Mouse (Mus musculus) forebrain, embryonic 10.5 days (tissue): Measurements from ENCODE around the gene Tmem178b. TPM values are rescaled to one million over a fixed set of nuclear protein-coding genes. Genes with fewer than 3 reads are reported as not detected.

Experiments used
- DNase-seq: peaks from one replicate; pipeline ENCODE4 v3.0.0-alpha.2; 2017; ENCODE audit warnings: low spot score; ENCODE audit errors: extremely low spot score
- H3K27ac ChIP-seq: fragments of 300-500 bp; sonication (generic); 2 replicates; pipeline ENCODE4 v1.5.1; 2016; ENCODE audit warnings: mild to moderate bottlenecking
- H3K27me3 ChIP-seq: fragments of 300-500 bp; sonication (generic); 2 replicates; pipeline ENCODE4 v1.6.1; 2016; ENCODE audit warnings: mild to moderate bottlenecking; ENCODE audit not compliant: poor library complexity, severe bottlenecking
- H3K36me3 ChIP-seq: fragments of 300-500 bp; sonication (generic); replicated peaks from 2 replicates; pipeline ENCODE4 v1.6.1; 2016; ENCODE audit warnings: mild to moderate bottlenecking, moderate library complexity
- H3K4me1 ChIP-seq: fragments of 300-500 bp; sonication (generic); 2 replicates; pipeline ENCODE4 v1.6.1; 2016
- H3K4me3 ChIP-seq: fragments of 300-500 bp; sonication (generic); 2 replicates; pipeline ENCODE4 v1.5.1; 2016; ENCODE audit warnings: mild to moderate bottlenecking, moderate library complexity
- H3K9me3 ChIP-seq: fragments of 300-500 bp; sonication (generic); 2 replicates; pipeline ENCODE4 v1.6.1; 2016; ENCODE audit warnings: mild to moderate bottlenecking, moderate library complexity
- WGBS: fragments of 180-500 bp; shearing (Covaris S2); methylation state at CpG from one replicate; pipeline ENCODE4 v1.1.7; 2016; 5-methylcytosine and 5-hydroxymethylcytosine counted together
- polyA plus RNA-seq: library from polyadenylated mRNA; unstranded; fragments of >200 nt; fragmentation: Nextera tagmentation; extraction: Ambion mirVana; gene quantifications from 2 replicates; pipeline ENCODE4 v1.2.1, GENCODE M21; 2016

Gene Tmem178b
- polyA plus RNA-seq, 1 experiment from 2014 or later: 1.3 TPM

- Histone ChIP-seq H3K36me3 (no peaks in the 10 kb centered on the region), H3K27ac (no peak overlapping the region), H3K4me3 (no peak overlapping the region), H3K27me3 (no peaks in the 10 kb centered on the region), H3K9me3 (no peaks in the 10 kb centered on the region), H3K4me1 (no peaks in the 10 kb centered on the region)
- no peak for DNase-seq
- 83% methylated on average over 5 of the region's 5 CpGs for WGBS
Measured at GRCm38 (mm10) chr6:40161381-40161780, 288.3 kb downstream of the Tmem178b start.

- no peaks in the 10 kb centered on the region for H3K9me3 ChIP-seq
- no peak for DNase-seq
- 75% methylated on average over 6 of the region's 6 CpGs for WGBS
Measured at GRCm38 (mm10) chr6:40173559-40173958, 300.5 kb downstream of the Tmem178b start.

GRCm38 (mm10) chr6:40177870-40178269, 304.8 kb downstream of the Tmem178b start:
- Histone ChIP-seq H3K9me3 (no peaks in the 10 kb centered on the region), H3K4me1 (0 out of 2 replicates have a peak, but pooled peaks cover 6% of the 10 kb centered on the region), H3K27me3 (no peaks in the 10 kb centered on the region), H3K4me3 (no peak overlapping the region), H3K36me3 (no peaks in the 10 kb centered on the region), H3K27ac (no peak overlapping the region)
- WGBS: 70% methylated on average over 4 of the region's 4 CpGs
- no peak for DNase-seq

More at GRCm38 (mm10) chr6:40173559-40173958, 300.5 kb downstream of the Tmem178b start:
- Histone ChIP-seq H3K27ac (no peak overlapping the region), H3K4me1 (0 out of 2 replicates have a peak, but pooled peaks cover 6% of the 10 kb centered on the region), H3K36me3 (no peaks in the 10 kb centered on the region), H3K4me3 (no peak overlapping the region), H3K27me3 (no peaks in the 10 kb centered on the region)

- 91% methylated on average over 4 of the region's 4 CpGs for WGBS
- no peak overlapping the region for H3K27ac ChIP-seq
- H3K27me3 ChIP-seq: no peaks in the 10 kb centered on the region
- H3K4me1 ChIP-seq: peaks cover 9% of the 10 kb centered on the region; the same call in 1 of the 2 replicates
- no peak overlapping the region for H3K4me3 ChIP-seq
- DNase-seq: no peak
- H3K36me3 ChIP-seq: no peaks in the 10 kb centered on the region
- no peaks in the 10 kb centered on the region for H3K9me3 ChIP-seq
Measured at GRCm38 (mm10) chr6:40180551-40180950, 307.5 kb downstream of the Tmem178b start.

GRCm38 (mm10) chr6:40200661-40201060, 327.6 kb downstream of the Tmem178b start:
- 87% methylated on average over 3 of the region's 3 CpGs for WGBS

GRCm38 (mm10) chr6:40202602-40203001, 329.5 kb downstream of the Tmem178b start:
- H3K27ac ChIP-seq: no peak overlapping the region
- H3K4me1 ChIP-seq: no peaks in the 10 kb centered on the region
- H3K27me3 ChIP-seq: no peaks in the 10 kb centered on the region
- no peak for DNase-seq
- H3K9me3 ChIP-seq: no peaks in the 10 kb centered on the region
- no peak overlapping the region for H3K4me3 ChIP-seq
- WGBS: 55% methylated on average over 2 of the region's 2 CpGs
- H3K36me3 ChIP-seq: no peaks in the 10 kb centered on the region

More at GRCm38 (mm10) chr6:40200661-40201060, 327.6 kb downstream of the Tmem178b start:
- no peaks in the 10 kb centered on the region for H3K27me3 ChIP-seq
- H3K4me1 ChIP-seq: no peaks in the 10 kb centered on the region
- H3K4me3 ChIP-seq: no peak overlapping the region
- no peaks in the 10 kb centered on the region for H3K9me3 ChIP-seq
- no peaks in the 10 kb centered on the region for H3K36me3 ChIP-seq
- no peak overlapping the region for H3K27ac ChIP-seq
- DNase-seq: no peak

- Histone ChIP-seq H3K27me3 (no peaks in the 10 kb centered on the region), H3K27ac (no peak overlapping the region), H3K36me3 (no peaks in the 10 kb centered on the region), H3K4me3 (no peak overlapping the region), H3K9me3 (no peaks in the 10 kb centered on the region), H3K4me1 (peaks cover 6% of the 10 kb centered on the region; the same call in 1 of the 2 replicates)
- DNase-seq: no peak
- WGBS: 82% methylated on average over 2 of the region's 2 CpGs
Measured at GRCm38 (mm10) chr6:40205380-40205779, 332.3 kb downstream of the Tmem178b start.

- H3K4me1 ChIP-seq: peaks cover 6% of the 10 kb centered on the region; the same call in 1 of the 2 replicates
- no peak overlapping the region for H3K27ac ChIP-seq
- no peak overlapping the region for H3K4me3 ChIP-seq
- no peaks in the 10 kb centered on the region for H3K36me3 ChIP-seq
- no peaks in the 10 kb centered on the region for H3K27me3 ChIP-seq
- 86% methylated on average over 3 of the region's 3 CpGs for WGBS
- no peaks in the 10 kb centered on the region for H3K9me3 ChIP-seq
- DNase-seq: no peak
Measured at GRCm38 (mm10) chr6:40208014-40208413, 334.9 kb downstream of the Tmem178b start.

GRCm38 (mm10) chr6:40209172-40209571, 336.1 kb downstream of the Tmem178b start:
- H3K9me3 ChIP-seq: no peaks in the 10 kb centered on the region
- 31% methylated on average over 2 of the region's 2 CpGs for WGBS
- no peak overlapping the region for H3K27ac ChIP-seq
- H3K4me1 ChIP-seq: peaks cover 6% of the 10 kb centered on the region; the same call in 1 of the 2 replicates
- no peaks in the 10 kb centered on the region for H3K27me3 ChIP-seq
- no peaks in the 10 kb centered on the region for H3K36me3 ChIP-seq
- no peak for DNase-seq
- no peak overlapping the region for H3K4me3 ChIP-seq

- WGBS: 96% methylated on average over 12 of the region's 12 CpGs
- no peak overlapping the region for H3K4me3 ChIP-seq
- no peaks in the 10 kb centered on the region for H3K36me3 ChIP-seq
- no peaks in the 10 kb centered on the region for H3K27me3 ChIP-seq
- DNase-seq: no peak
- H3K27ac ChIP-seq: no peak overlapping the region
- H3K9me3 ChIP-seq: no peaks in the 10 kb centered on the region
- H3K4me1 ChIP-seq: no peaks in the 10 kb centered on the region
Measured at GRCm38 (mm10) chr6:40217154-40217553, 344.1 kb downstream of the Tmem178b start.

- H3K36me3 ChIP-seq: no peaks in the 10 kb centered on the region
- no peaks in the 10 kb centered on the region for H3K27me3 ChIP-seq
- DNase-seq: no peak
- H3K4me3 ChIP-seq: no peak overlapping the region
- no peak overlapping the region for H3K27ac ChIP-seq
- 96% methylated on average over 3 of the region's 3 CpGs for WGBS
- H3K9me3 ChIP-seq: no peaks in the 10 kb centered on the region
- H3K4me1 ChIP-seq: no peaks in the 10 kb centered on the region
Measured at GRCm38 (mm10) chr6:40217651-40218050, 344.6 kb downstream of the Tmem178b start.

- Histone ChIP-seq H3K4me3 (no peak overlapping the region), H3K4me1 (no peaks in the 10 kb centered on the region), H3K27ac (no peak overlapping the region), H3K36me3 (no peaks in the 10 kb centered on the region), H3K9me3 (no peaks in the 10 kb centered on the region), H3K27me3 (no peaks in the 10 kb centered on the region)
- DNase-seq: no peak
Measured at GRCm38 (mm10) chr6:40220634-40221120, 347.6 kb downstream of the Tmem178b start.

- no peak for DNase-seq
Measured at GRCm38 (mm10) chr6:40225585-40226280, 352.7 kb downstream of the Tmem178b start.

More at GRCm38 (mm10) chr6:40225585-40226280, 352.7 kb downstream of the Tmem178b start:
- Histone ChIP-seq H3K4me1 (no peaks in the 10 kb centered on the region), H3K9me3 (no peaks in the 10 kb centered on the region), H3K27me3 (no peaks in the 10 kb centered on the region), H3K36me3 (no peaks in the 10 kb centered on the region), H3K27ac (no peak overlapping the region), H3K4me3 (no peak overlapping the region)
- 89% methylated on average over 11 of the region's 11 CpGs for WGBS
